Mouse (Mus musculus) midbrain, embryonic 16.5 days (tissue): ENCODE measurements around the gene Syt17. TPM values are rescaled to one million over a fixed set of nuclear protein-coding genes. Genes with fewer than 3 reads are reported as not detected.

Experiments
- ATAC-seq: fragments of 200-750 bp; cut with Nextera tagmentation; 2 replicates; pipeline ENCODE4 v1.8.0; 2017; ENCODE audit warnings: moderate TSS enrichment
- H3K27ac ChIP-seq: fragments of 300-500 bp; sonication (generic); 2 replicates; pipeline ENCODE4 v1.5.1; 2014; ENCODE audit warnings: mild to moderate bottlenecking, low read length, mixed read lengths
- H3K27me3 ChIP-seq: fragments of 300-500 bp; sonication (generic); 2 replicates; pipeline ENCODE4 v1.6.1; 2014; ENCODE audit warnings: low read depth, low read length, mixed read lengths; ENCODE audit not compliant: control insufficient read depth, insufficient read depth
- H3K36me3 ChIP-seq: fragments of 300-500 bp; sonication (generic); 2 replicates; pipeline ENCODE4 v1.6.1; 2014; ENCODE audit warnings: mild to moderate bottlenecking, low read length, moderate library complexity, mixed read lengths; ENCODE audit not compliant: control insufficient read depth, insufficient read depth
- H3K4me1 ChIP-seq: fragments of 300-500 bp; sonication (generic); 2 replicates; pipeline ENCODE4 v1.6.1; 2014; ENCODE audit warnings: mild to moderate bottlenecking, low read length, mixed read lengths; ENCODE audit not compliant: control insufficient read depth, insufficient read depth
- H3K4me2 ChIP-seq: fragments of 300-500 bp; sonication (generic); 2 replicates; pipeline ENCODE4 v1.6.1; 2014; ENCODE audit warnings: mild to moderate bottlenecking, low read length, mixed read lengths
- H3K4me3 ChIP-seq: fragments of 300-500 bp; sonication (generic); 2 replicates; pipeline ENCODE4 v1.5.1; 2014; ENCODE audit warnings: low read depth, mild to moderate bottlenecking, low read length, moderate library complexity, mixed read lengths
- H3K9ac ChIP-seq: fragments of 300-500 bp; sonication (generic); 2 replicates; pipeline ENCODE4 v1.6.1; 2014; ENCODE audit warnings: low read depth, low read length, mixed read lengths
- H3K9me3 ChIP-seq: fragments of 300-500 bp; sonication (generic); replicated peaks from 2 replicates; pipeline ENCODE4 v1.6.1; 2014; ENCODE audit warnings: mild to moderate bottlenecking, low read length, mixed read lengths; ENCODE audit not compliant: control insufficient read depth, poor library complexity, severe bottlenecking
- WGBS: fragments of 180-500 bp; shearing (Covaris S2); extraction: QIAGEN DNeasy Blood & Tissue Kit; methylation state at CpG from one replicate; pipeline ENCODE4 v1.1.7; 2014; 5-methylcytosine and 5-hydroxymethylcytosine counted together
- polyA plus RNA-seq: library from polyadenylated mRNA; unstranded; fragments of >200 nt; fragmentation: Nextera tagmentation; extraction: Ambion mirVana; gene quantifications from 2 replicates; pipeline ENCODE4 v1.2.1, GENCODE M21; 2015

Syt17 gene
- polyA plus RNA-seq, result 22.5 and 25.9 TPM in 2 replicates

DNA sequence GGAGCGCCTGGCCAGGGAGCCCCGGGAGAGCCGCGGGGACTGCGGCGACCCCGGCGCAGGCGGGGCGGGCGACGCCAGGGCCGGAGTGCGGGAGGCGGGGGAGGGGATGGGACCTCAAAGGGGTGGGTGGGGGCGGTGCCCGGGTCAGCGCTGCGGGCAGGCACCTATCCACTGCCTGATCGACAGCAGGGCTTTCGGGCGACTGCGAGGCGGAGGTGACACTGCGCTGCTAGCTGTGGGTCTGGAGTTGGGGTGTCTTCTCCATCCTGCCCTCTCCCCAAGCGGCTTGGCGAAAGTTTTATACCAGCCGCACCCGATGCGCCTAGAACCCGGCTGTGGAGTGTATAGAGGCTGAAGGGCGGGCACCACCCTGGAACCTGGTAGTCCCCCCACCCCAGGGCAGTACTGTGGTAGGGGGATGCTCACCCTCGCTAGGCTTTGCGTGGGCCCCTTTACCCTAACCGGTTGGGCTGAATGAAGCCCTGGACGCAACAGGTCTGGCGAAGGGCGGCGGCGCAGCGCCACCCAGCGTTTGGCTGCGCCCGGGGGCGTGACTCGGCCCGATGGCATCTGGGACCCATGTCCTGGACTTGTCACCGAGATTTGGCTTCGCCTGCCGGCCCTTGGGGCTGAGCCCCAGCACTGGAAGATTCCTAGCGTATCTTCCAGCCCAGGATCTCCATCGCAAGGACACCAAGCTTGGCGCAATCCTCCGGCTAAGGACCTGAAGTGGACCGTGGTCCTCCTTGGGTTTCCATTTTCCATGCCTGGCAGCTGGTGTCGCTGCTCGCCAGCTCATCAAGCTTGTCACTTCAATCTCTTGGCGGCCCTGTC, at the start of gene Syt17:
TSS of gene Syt17 (minus strand) at position 89 of the 834 bp plus-strand sequence.
- WGBS, result under 1% methylated on average over 53 of the region's 58 CpGs
- Histone ChIP-seq H3K4me2 (peak within 1 kb of the TSS; percentile 67), H3K4me3 (peak within 1 kb of the TSS; percentile 59), H3K27me3 (no peaks in the 10 kb centered on the region), H3K9ac (peak within 1 kb of the TSS; percentile 79), H3K27ac (0 out of 2 replicates have a peak within 1 kb of the TSS, but pooled peaks have one; percentile 37), H3K9me3 (no peaks in the 10 kb centered on the region), H3K4me1 (peaks cover 10% of the 10 kb centered on the region), H3K36me3 (no peaks in the 10 kb centered on the region)
- peak; percentile 76 for ATAC-seq

DNA sequence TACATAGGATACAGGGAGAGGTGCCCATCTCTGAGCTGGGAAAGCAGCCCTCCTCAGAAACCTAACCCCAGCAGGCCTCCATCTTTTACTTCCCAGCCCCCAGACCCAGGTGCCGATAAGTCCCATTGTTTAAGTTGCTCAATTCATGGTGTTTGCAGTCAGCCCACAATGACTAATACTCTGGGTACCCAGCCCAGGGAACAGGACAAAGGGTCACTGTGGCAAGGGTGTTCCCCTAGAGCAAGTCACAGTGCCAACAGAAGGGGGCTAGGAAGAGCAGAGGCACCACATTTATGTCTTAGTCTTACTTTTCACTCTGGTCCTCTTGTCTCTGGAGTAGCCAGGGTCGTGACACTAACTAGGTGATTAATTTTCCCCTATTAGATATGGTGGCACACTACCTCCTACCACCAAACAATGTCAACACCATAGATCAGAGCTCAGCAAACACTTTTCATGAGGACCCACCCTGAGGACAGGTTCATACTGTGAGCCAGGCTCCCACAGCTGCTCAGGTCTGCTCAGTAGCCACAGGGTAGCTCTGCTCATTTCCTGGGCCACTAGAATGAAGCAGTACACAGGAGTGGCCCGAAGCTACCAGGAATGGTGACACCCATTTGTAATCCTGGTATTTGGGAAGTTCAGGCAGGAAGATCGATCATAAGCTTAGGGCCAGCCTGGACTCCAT, 47.0 kb upstream of the Syt17 start:
- H3K4me1 ChIP-seq, result peaks cover 8% of the 10 kb centered on the region
- 78% methylated on average over 4 of the region's 4 CpGs for WGBS
- no peak overlapping the region for H3K9ac ChIP-seq
- H3K4me2 ChIP-seq, result no peak overlapping the region
- H3K36me3 ChIP-seq, result no peaks in the 10 kb centered on the region
- peaks cover 31% of the 10 kb centered on the region for H3K27me3 ChIP-seq
- H3K4me3 ChIP-seq, result no peak overlapping the region
- no peak for ATAC-seq
- H3K9me3 ChIP-seq, result no peaks in the 10 kb centered on the region; the same call in 1 of the 2 replicates
- no peak overlapping the region for H3K27ac ChIP-seq

DNA sequence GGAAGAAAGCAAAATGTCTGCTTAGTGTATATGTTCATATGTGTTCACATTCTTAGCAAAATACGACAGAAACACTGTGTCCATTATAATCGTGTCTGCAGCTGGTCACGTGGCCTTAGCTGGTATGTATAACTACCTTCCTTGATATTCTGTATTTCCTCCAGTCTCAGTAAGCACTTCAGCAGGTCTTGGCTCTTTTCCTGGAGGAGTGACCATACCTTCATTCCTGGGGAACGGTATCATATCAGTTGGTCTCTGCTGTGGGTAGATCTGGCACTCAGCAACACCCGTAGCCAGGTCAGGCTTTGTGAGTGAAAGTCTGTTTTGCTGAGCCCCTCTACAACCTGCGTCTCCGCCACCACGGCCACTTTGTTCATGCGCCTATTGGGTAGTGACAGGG, 45.9 kb upstream of the Syt17 start:
- Histone ChIP-seq H3K4me2 (no peak overlapping the region), H3K9ac (no peak overlapping the region), H3K4me1 (peaks cover 8% of the 10 kb centered on the region), H3K36me3 (no peaks in the 10 kb centered on the region), H3K27ac (no peak overlapping the region), H3K4me3 (no peak overlapping the region), H3K27me3 (peaks cover 41% of the 10 kb centered on the region), H3K9me3 (no peaks in the 10 kb centered on the region; the same call in 1 of the 2 replicates)
- no peak for ATAC-seq
- WGBS, result 93% methylated on average over 9 of the region's 9 CpGs

DNA sequence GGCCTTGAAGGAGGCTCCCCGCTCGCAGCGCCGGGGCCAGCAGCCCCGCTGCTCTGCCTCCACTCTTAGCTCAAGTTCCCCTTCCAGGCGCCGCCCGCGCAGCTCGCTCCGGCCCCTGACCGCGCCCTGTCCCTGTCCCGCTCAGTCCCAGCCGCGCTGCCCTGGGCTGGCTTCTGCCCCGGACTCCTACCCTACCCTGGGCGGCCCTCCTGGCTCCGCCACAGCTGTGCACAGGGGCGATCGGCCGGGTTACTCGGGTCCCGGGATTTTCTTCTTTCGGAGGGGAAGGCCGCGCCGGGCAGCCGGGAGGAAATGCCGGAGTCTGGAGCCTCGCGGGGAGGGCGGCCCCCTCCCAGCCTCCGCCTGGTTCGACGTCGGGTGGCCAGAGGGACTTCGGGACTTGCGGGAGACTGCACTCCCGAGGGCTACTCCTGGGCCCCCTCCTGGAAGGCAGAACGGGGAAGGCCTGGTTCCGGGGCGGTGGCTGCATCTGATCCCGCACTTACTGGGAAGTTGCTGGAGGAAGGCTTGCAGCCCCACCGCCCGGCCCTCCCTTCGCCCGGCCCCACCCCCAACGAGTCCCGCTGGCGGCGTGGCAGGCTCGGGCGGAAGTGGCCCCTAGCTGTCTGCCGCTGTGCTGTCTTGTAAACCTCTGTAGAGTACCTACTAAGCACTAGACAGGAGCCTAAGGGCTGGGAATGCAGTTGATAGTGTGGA, 43.6 kb upstream of the Syt17 start, which contains the start of gene Itpripl2:
TSS of gene Itpripl2 (minus strand) at position 545 of the 717 bp plus-strand sequence.
- H3K9me3 ChIP-seq, result no peaks in the 10 kb centered on the region; the same call in 1 of the 2 replicates
- peak within 1 kb of the TSS; percentile 80 for H3K4me2 ChIP-seq
- ATAC-seq, result peak; percentile 78
- H3K4me3 ChIP-seq, result peak within 1 kb of the TSS; percentile 47
- WGBS, result under 1% methylated on average over 54 of the region's 55 CpGs
- peaks cover 43% of the 10 kb centered on the region for H3K27me3 ChIP-seq
- no peaks in the 10 kb centered on the region for H3K36me3 ChIP-seq
- no peak within 1 kb of the TSS for H3K27ac ChIP-seq
- H3K4me1 ChIP-seq, result peaks cover 8% of the 10 kb centered on the region
- H3K9ac ChIP-seq, result peak within 1 kb of the TSS; percentile 70

DNA sequence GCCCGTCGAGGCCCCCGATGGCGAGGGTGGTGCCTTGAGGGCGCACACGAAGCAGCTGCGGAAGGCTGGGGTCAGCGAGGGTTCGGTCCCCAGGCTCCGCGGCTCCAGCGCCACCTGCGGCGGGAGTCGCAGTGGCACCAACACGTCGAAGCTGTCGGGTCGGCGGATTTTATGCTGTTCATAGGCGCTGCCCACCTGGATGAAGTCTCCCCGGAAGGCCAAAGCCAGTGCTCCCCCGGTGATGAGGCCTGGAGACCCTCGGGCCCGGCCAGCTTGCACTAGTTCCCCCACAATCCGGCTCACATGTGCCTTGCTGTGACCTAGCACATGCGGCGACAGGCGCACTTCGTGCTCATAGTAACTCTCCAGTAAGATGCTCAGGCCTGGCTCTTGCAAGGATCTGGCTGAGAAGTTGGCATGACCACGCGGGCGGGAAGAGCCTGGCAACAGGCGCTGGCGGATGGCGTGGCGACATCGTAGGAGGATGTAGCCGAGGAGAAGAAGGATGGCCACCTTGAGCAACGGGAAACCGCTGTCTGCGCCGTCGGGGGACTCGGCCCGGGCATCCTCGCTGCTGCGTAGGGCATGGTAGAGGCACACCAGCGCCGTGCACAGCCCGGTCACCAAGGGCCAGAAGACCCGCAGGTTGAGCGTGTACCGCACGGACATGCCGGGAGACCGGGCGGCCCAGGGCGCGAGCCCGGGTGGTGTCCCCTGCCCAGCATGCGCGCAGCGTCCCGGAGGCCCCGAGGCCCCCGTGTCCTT, 42.8 kb upstream of the Syt17 start:
- no peaks in the 10 kb centered on the region for H3K36me3 ChIP-seq
- peak overlapping the region; percentile 47 for H3K4me3 ChIP-seq

DNA sequence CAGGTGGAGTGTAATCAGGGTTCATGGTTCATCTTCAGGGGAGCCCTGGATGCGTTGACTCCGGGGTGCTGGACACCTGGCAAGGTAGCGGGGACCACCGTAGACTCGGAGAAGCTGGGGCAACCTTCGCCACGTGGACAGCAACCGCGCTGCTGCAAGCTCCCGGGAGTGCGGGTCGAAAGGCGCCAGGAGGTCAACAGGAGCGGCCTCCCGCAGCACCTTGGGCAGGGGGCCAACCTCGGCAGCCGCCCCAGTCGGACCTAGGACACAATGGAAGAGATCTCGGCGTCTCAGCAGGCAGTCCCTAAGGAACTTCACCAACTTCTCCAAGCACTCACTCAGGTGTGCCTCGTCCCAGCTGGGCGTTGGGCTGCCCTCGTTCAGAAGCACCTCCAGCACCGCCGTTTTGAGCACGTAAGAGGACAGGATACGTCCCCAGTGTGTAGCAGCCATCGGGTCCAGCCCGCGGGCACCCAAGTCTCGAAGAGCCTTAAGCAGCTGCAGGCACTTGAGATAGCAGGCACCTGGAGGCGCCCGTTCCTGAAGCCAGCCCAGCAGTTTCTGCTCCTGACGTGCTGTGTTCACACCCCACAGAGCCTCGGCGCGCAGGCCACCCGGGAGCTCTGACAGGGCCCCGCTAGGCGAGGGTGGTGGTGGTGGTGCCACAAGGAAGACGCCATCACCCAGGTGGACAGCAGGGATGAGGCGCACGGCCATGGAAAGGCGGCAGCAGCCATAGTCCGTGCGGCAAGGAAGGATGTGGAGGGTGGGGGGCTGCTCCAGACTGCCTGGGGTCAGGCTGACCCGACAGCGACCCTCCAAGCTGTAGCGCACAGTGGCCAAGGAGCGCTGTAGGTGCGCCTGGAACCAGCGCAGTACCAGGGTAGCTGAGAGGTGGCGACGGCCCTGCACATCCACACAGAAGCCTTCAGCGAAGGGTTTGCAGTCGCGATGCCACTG, 42.0 kb upstream of the Syt17 start:
- peaks cover 43% of the 10 kb centered on the region for H3K27me3 ChIP-seq
- 0 out of 2 replicates have a peak, but pooled peaks have one; percentile 22 for ATAC-seq
- H3K9ac ChIP-seq, result no peak overlapping the region
- no peak overlapping the region for H3K4me2 ChIP-seq
- H3K36me3 ChIP-seq, result no peaks in the 10 kb centered on the region
- no peaks in the 10 kb centered on the region; the same call in 1 of the 2 replicates for H3K9me3 ChIP-seq
- WGBS, result 15% methylated on average over 57 of the region's 57 CpGs
- peaks cover 8% of the 10 kb centered on the region for H3K4me1 ChIP-seq
- no peak overlapping the region for H3K27ac ChIP-seq
- H3K4me3 ChIP-seq, result no peak overlapping the region

More for the DNA sequence above, 42.8 kb upstream of the Syt17 start:
- Histone ChIP-seq H3K27me3 (peaks cover 43% of the 10 kb centered on the region), H3K9me3 (no peaks in the 10 kb centered on the region; the same call in 1 of the 2 replicates), H3K4me2 (peak overlapping the region; percentile 80), H3K4me1 (peaks cover 8% of the 10 kb centered on the region), H3K27ac (no peak overlapping the region), H3K9ac (peak overlapping the region; percentile 70)
- peak; percentile 79 for ATAC-seq
- WGBS, result 3% methylated on average over 62 of the region's 67 CpGs

DNA sequence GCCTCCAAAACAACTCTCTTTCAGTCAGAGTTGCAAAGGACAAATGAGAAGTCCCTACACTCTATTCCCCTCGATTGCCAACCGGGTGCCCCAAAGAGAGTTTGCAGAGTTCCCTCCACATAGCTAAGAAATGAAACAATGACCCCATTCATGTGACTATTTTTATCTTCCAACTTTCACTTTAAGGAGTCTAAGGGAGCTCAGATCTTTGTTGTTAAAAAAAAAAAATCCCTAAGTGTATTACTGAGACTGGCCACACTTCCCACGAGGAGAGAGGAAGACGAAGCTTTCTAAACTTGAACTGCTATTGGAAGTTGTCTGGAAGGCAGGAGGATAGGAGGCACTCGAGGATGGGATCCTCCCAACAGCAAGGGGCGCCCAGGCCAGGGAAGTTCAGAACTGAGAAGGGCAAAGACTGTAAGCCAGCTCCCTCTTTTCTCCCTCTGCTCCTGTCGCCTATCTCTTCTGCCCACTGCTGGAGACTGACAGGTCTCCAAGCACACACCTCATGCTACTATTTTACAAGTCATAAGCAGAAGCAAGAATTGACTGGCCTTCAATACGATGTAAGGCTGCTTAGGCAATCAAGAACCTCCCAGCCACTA, 40.1 kb upstream of the Syt17 start:
- Histone ChIP-seq H3K27me3 (peaks cover 41% of the 10 kb centered on the region), H3K27ac (no peak overlapping the region), H3K9ac (no peak overlapping the region), H3K9me3 (no peaks in the 10 kb centered on the region; the same call in 1 of the 2 replicates), H3K4me2 (no peak overlapping the region), H3K4me1 (peaks cover 8% of the 10 kb centered on the region), H3K4me3 (no peak overlapping the region), H3K36me3 (no peaks in the 10 kb centered on the region)
- no peak for ATAC-seq
- WGBS, result 24% methylated on average over 8 of the region's 8 CpGs
